Mouse (Mus musculus) gastrocnemius, adult 2 months (tissue): ENCODE measurements around the gene Ttc27. TPM values are rescaled to one million over a fixed set of nuclear protein-coding genes. Genes with fewer than 3 reads are reported as not detected.
A peak's percentile ranks its signal among the peaks of the same experiment; 100 is the strongest.

Experiments used
- DNase-seq: peaks from one replicate; pipeline ENCODE4 v3.0.0; 2022
- H3K27ac ChIP-seq: fragments of 200-600 bp; 2 replicates; pipeline ENCODE4 v1.8.1; 2022; ENCODE audit warnings: mild to moderate bottlenecking
- H3K4me3 ChIP-seq: fragments of 200-600 bp; 2 replicates; pipeline ENCODE4 v1.8.1; 2022; ENCODE audit warnings: mild to moderate bottlenecking, moderate library complexity
- CTCF ChIP-seq: fragments of 200-600 bp; IDR thresholded peaks from 2 replicates; pipeline ENCODE4 v1.8.1; 2022; ENCODE audit warnings: antibody characterized with exemption, mild to moderate bottlenecking, moderate library complexity
- intact Hi-C: fragments of 180-260 bp; cut with DNase I; formaldehyde crosslinking; loops from one replicate; pipeline ENCODE4 v1.15.1; 2025
- total RNA-seq, 2 experiments: library from RNA; stranded (reverse); gene quantifications; 2 replicates each; pipeline ENCODE4 v1.2.3; 2021

Gene Ttc27
- total RNA-seq, 2 experiments from 2014 or later, result 10.4 to 12.0 TPM

DNA sequence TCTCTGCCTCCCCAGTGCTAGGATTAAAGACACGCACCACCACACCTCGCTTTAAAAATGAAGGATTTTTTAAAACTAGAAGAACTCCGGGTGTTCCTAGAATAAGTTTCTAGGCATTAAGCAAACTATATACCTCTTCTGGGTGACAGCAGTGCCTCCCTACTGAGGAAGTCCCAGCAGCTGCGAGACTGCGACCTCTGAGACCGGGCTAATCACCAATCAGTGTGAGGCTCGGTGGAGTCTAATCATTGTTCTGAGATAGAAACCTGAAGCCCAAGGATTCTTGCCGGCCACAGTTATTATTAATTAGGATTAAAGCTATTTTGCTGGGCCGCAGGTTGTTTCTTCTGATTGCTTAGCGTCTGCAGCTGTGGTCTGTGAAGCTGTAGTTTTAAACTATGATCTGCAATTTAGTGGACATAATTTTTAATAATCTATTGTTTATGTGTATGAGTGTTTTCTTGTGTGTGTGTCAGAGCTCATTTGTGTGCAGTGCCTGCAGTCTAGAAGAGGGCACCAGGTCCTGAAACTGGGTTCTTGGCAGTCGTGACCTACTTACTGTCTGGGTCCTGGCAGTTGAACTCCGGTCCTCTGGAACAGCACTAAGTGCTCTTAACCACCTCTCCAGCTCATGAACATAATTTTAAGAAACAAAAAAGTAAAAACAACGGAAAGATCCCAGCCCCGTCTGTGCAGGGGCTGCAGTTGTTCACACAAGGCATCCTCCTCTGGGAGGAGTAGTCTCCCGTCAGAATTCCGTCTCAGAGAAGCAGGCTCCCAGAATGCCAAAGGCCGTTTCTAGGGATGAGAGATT lies 142.9 kb downstream of the Ttc27 start:
- no peak for DNase-seq
- TF ChIP-seq CTCF, result no peak
- H3K27ac ChIP-seq, result no peak overlapping the region
- intact Hi-C loops, result no loop called here
- H3K4me3 ChIP-seq, result no peak overlapping the region

DNA sequence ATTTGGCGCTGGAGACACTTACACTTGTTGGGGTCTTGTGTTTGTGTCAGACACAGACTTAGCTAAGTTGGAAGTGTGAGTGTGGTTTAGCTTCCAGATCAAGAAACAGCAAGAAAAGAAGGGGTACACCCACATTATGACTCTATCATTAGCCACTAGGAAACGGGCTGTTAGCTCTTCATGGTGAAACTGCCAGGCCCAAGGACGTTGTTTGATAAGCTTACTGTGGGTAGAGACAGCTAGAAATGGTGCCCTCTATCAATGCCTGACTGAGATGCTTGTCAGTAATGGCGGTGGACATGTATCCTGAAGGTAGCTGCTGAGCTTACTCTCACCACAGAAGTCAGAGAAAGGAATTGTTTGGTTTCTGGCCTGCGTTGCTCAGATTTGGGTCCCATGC lies 146.3 kb downstream of the Ttc27 start:
- Histone ChIP-seq H3K4me3 (no peak overlapping the region), H3K27ac (no peak overlapping the region)
- TF ChIP-seq CTCF, result no peak
- no peak for DNase-seq
- intact Hi-C loops, result no loop called here

DNA sequence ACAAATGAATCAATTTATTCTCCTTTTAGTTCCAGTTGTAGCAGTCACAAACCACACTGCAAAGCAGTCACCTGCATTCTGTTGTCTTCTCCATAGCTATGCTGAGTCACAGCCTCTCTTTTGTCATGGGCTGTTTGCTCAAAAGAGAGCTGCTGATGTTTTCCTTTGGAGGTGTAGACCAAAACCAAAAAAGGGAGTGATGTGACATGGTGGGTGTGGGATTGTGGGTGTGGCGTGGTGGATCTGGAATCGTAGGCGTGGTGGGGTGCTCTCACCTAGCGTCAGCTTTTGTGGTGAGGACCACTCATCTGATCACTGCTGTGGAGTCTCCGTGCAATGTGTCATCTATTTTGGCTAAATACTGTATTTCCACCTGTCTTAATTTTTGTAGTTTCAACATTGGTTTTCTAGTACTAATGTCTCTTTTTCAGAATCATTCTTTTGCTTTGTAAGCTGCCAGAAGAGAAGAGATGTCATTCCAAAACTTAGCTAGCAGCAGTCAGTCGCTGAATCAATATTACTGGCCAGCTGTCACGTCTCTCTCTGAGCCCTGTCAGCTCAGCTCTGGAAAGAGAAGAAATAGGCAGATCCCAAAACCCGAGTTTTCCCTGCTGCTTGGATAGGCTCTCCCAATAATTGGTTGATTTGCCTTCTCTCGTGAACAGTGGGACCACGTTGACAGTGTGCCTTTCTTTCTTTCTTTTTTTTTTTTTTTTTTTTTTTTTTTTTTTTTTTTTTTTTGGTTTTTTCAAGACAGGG lies 147.4 kb downstream of the Ttc27 start:
- intact Hi-C loops, result no loop called here
- no peak overlapping the region for H3K4me3 ChIP-seq
- TF ChIP-seq CTCF, result no peak
- DNase-seq, result no peak
- no peak overlapping the region for H3K27ac ChIP-seq

DNA sequence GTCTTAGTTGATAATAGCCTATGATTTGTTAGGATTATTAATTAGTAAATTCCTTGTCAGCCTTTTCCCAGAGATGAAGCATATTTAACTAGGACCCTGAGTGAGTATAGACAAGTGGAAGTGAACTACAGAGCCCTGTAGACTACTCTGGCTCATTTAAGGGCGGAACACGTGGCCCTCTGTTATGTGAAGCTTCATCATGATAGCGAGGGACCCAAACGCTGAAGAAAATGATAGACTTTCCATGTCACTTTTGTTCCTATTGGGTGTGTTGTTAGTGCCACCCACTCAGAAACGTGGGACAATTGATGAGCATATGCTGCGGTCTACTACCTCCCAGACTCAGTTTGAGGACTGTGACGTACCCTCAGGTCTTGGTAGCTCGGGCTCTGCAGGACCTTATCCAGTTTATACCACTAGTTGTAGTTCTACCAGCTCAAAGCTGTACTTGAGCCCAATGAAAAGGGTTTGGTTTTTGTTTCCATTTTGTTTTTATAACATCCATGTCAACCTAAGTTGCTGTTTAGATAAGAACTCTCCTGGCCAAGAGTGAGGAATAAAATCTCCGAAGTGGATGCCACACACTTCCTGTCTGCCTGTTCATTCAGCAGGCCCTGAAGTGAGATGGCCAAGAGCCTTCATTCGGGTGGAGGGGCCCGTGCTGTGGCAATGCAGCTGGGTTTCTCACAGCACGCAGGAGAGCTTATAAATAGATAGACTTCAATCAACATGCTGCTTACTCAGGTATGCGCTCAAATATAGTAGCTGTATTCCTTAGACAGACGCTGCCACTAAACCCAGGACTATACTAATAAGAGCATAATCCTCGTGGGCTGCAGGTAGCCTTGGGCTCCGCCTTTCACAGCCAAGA lies 148.4 kb downstream of the Ttc27 start:
- no peak for TF ChIP-seq CTCF
- DNase-seq, result no peak
- Histone ChIP-seq H3K4me3 (peak overlapping the region; percentile 21), H3K27ac (peak overlapping the region; percentile 63)
- intact Hi-C loops, result no loop called here

DNA sequence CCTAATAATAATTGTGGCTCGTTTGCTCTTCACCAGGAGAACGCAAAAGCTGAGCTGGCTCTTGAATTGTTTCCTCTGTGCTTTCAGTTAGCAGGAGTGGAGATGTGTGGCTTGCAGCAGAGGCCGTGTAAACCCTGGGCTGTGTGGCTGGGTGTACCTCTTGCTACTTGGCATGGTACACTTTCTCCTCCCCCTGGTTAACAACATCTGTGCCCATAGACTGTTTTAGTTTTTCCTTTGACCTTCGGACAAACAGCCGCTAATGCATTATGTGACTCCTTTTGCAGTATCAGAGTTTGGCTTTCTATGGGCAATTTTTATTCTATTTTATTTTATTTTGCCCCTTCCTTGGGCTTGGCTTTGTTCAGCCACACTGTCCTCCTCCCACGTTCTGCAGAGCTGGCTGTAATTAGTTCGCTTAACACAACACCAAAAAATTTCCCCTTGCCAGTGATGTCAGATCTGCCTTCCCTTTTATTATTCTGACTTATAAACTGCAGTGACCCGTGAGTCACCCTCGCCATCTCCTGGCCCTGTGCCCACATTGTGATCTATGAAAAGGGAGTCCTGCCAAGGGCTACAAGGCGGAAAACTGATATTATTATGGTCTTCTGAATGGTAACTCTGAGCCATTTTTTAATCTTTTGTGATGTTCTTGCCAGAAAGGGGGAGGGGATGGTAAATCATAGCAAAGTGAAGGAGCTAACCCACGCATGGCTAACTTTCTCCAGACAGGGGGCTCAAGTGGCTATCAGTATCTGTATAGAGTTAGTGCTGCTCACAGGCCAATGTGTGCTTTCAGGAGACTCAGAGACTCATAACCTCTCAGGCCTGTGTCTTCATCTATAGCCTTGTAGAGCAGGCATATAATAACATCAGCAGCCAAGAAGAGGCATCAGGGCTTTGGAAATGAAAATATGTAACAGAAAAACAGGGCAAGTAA lies 149.3 kb downstream of the Ttc27 start:
- intact Hi-C loops, result no loop called here
- DNase-seq, result peak; percentile 75
- no peak for TF ChIP-seq CTCF
- Histone ChIP-seq H3K4me3 (peak overlapping the region; percentile 21), H3K27ac (peak overlapping the region; percentile 63)

DNA sequence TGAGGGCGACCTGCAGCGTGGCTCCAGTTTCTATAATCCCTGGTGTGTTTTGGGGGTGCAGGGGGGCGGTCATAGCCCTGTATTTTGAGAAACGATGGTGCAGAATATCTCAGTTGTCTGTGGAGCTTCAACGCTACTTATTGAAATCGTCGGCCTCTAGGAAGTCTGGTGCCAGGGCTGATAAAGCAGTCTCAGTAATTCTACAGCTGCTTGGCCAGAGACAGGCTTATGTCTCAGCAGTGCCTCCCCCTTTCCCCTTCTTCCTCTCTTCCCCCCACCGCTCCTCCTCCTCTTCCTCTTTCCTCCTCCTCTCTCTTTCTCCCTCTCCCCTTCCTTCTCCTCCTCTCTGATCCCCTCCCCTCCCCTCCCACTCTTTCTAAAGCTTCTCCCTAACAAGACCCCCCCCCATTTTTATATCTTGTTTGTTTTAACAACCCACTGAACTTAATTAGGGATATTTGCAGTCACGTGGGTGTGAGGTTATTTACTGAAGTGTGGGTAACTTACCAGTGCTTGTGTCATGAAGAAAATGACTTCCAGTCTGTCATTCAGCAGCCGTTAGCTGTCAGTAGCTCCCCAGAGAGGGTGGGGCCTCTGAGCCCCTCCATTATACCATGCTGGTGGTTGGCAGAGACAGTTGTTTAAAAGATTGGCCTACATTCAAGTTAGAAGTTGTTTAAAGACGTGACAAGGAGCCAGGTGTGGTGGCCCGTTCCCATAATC lies 150.8 kb downstream of the Ttc27 start:
- H3K27ac ChIP-seq, result no peak overlapping the region
- intact Hi-C loops, result no loop called here
- no peak for DNase-seq
- TF ChIP-seq CTCF, result no peak
- H3K4me3 ChIP-seq, result no peak overlapping the region

DNA sequence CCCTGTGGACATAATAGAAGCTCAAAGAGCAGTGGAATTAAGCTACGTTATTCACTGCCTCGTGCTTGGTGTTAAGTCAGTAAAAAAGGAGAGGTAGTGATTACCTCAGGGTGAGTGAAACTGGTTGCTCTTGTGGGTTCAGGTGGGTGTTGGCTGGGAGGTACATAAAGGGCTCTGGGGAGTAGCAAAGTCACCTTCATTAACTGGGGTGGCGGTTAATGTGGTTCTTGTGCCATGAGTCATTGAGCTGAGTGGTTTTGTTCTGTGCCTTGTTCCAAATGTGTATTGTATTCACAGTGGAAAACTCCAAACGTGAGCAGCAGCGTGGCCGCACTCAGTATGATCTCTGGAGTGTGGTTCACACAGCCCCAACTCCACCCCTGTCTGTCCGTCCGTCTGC lies 152.0 kb downstream of the Ttc27 start:
- TF ChIP-seq CTCF, result no peak
- H3K27ac ChIP-seq, result no peak overlapping the region
- H3K4me3 ChIP-seq, result no peak overlapping the region
- DNase-seq, result no peak
- intact Hi-C loops, result no loop called here

DNA sequence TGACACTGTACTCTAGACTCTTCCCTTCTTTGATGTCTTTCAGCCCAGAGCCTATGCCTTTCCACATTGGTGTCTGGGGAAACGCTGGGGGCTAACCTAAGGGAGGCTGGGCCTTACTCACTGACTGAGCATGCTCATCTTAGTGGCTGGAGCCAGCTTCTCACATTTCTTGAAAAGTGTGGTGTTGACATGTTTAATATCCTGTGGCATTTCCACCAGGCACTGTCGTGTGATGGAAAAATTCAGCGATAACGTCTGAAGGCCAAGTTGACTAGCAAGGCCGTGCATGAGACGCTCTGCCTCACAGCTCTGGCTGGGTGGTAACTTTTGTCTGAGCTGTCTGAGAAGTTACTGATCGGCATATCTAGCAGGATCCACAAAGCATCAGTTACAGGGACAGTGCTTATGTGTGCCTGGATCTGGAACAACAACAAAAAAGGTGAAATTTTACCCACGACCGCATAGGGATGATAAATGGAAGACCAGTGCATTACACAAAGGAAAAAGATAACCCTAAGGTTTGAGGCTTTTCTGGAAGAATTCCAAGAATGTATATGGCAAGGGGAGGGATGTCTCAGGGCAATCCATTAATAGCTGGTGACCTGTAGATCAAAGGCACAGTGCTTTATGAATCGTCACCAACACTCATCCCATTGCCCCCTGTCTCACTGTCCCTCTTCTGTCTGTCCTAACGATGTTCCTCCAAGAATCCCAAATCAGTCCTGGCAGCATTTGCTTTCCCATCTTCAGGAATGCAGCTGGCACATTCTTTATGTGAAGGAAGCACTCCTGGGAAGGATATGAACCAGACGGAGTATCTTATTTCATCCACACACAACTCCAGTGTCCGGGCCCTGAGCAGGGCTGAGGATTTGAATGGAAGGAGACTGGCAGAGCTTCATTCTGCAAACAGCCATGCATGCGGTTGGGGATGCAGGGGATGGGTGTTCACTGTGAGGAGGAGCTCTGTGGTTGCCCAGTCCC lies 152.9 kb downstream of the Ttc27 start:
- no peak for DNase-seq
- intact Hi-C loops, result loop anchor here (10.0 kb wide), 1 partner anchor 134 kb away; the partner anchor contains the start of gene Ltbp1
- TF ChIP-seq CTCF, result no peak
- Histone ChIP-seq H3K27ac (no peak overlapping the region), H3K4me3 (no peak overlapping the region)

DNA sequence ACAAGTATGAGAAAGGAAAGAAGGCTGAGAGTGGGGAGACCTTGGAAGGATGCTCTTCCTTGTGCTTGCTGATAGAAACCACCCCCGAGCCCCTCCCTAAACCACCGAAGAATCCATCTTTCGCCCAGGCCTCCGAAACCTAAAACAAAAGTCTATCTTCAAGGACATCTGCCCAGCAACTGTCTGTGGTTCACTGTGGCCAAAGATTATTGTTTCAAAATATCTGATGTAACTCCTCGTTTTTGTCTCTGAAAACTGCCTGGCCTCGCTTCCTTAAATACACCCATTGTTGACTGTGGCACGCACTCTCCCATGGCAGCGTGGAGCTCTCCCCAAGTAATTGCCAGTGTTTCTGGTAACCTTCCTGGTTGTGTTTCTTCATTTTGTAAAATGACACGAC lies 155.0 kb downstream of the Ttc27 start:
- H3K27ac ChIP-seq, result no peak overlapping the region
- H3K4me3 ChIP-seq, result no peak overlapping the region
- no peak for DNase-seq
- TF ChIP-seq CTCF, result no peak
- intact Hi-C loops, result loop anchor here (10.0 kb wide), 1 partner anchor 132 kb away; the partner anchor contains the start of gene Ltbp1

DNA sequence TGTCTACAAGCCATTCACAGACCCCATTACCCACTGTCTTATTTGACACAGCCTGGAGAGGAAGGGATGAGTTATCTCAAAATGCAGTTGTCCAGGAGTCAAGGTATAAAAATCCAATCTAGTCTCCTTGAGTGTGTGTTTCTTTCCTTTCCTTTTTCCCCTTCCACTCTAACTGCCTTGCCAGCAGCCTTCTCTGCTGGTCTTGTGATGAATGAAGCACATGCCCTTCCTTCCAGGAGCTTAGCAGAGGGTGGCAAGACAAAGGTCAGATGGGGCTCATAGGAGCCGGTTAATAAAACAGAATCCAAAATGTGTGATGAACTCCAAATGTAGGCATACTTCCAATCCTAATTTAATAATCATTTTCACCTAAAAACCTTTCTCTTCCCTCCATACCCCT lies 156.2 kb downstream of the Ttc27 start:
- intact Hi-C loops, result loop anchor here (10.0 kb wide), 1 partner anchor 131 kb away; the partner anchor contains the start of gene Ltbp1
- DNase-seq, result no peak
- TF ChIP-seq CTCF, result no peak
- H3K27ac ChIP-seq, result no peak overlapping the region
- H3K4me3 ChIP-seq, result no peak overlapping the region
